Mouse (Mus musculus): ENCODE results near the gene Arhgef26. TPM values are rescaled to one million over a fixed set of nuclear protein-coding genes. Genes with fewer than 3 reads are reported as not detected.

Arhgef26 gene
- polyA plus RNA-seq, 1 experiment = not detected

- H3K27ac ChIP-seq (ENCODE audit: insufficient read depth, low read depth, low read length) = 0 out of 2 replicates have a peak overlapping the region, but pooled peaks have one; percentile 38
- WGBS = 12% methylated on average over 3 of the region's 3 CpGs
- TF ChIP-seq CTCF (IDR thresholded peaks at IDR 0.05; ENCODE audit: insufficient read depth, low read depth, low read length) (no peak), POLR2A (IDR thresholded peaks at IDR 0.05; ENCODE audit: insufficient read depth, low read depth, low read length) (no peak)
- no peaks in the 10 kb centered on the region for H3K4me1 ChIP-seq (ENCODE audit: control insufficient read depth, insufficient read depth, low read length)
- H3K4me3 ChIP-seq (ENCODE audit: insufficient read depth, low read depth, low read length) = no peak overlapping the region
These were observed 116.0 kb downstream of the Arhgef26 start for GRCm38 (mm10) chr3:62454096-62454495.

DNA sequence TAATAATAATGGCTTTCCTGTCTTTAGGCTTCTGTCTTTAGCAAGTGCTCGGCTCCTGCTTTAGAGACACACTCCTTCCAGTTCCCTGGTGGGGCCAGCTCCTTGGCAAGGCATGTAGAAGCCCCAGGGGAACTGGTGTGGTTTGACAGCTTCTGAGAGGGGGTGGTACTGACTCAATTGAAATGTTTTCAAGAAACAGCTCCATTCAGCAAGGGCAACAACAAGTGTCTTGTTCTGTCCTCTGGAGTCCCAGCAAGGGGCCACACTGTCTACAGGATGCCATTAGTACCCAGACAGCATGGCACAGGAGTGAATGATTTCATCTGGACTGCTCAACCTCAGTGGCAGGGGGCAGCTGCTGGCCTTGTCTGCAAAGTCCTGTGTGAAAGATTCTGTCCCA lies 117.7 kb downstream of the Arhgef26 start:
- 41% methylated on average over 1 of the region's 1 CpGs for WGBS

DNA sequence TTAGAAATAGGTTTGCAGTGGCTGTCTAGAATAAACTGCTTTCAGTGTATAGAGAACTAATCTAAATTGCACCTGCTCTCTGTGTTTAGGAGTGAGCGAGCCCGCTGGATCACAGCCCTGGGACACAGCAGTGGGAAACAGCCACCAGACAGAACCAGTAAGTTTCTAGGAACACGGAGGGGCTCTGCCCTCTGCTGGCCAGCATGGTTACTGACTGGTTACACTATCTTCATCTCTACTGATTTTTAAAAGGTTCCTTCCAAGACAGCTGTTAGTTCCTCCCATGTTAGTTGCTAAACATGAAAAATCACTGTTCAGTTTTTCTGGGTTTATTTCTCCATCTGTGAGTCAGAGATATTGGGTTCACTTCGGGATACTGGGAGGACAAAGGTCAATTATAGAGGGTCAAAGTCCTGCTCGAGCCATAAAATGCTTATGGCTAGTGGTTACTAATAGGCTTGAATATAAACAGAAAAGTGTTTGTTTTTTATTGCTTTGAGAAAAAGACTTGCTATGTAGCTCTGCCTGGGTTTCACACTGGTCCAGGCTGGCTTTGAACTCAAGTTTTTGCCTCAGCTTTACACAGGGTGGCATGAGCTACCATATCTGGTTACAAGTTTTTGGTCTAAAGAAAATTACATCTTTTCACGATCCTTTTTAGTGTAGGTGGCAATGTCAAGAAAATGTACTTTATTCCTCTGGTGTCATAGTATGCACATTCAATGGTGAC lies 120.3 kb downstream of the Arhgef26 start:
- Histone ChIP-seq H3K27ac (ENCODE audit: insufficient read depth, low read depth, low read length) (no peak overlapping the region), H3K4me3 (ENCODE audit: insufficient read depth, low read depth, low read length) (no peak overlapping the region), H3K4me1 (ENCODE audit: control insufficient read depth, insufficient read depth, low read length) (no peaks in the 10 kb centered on the region)
- WGBS = 44% methylated on average over 6 of the region's 6 CpGs
- TF ChIP-seq CTCF (IDR thresholded peaks at IDR 0.05; ENCODE audit: insufficient read depth, low read depth, low read length) (no peak), POLR2A (IDR thresholded peaks at IDR 0.05; ENCODE audit: insufficient read depth, low read depth, low read length) (no peak)

More for the DNA sequence above, 117.7 kb downstream of the Arhgef26 start:
- Histone ChIP-seq H3K4me3 (ENCODE audit: insufficient read depth, low read depth, low read length) (no peak overlapping the region), H3K27ac (ENCODE audit: insufficient read depth, low read depth, low read length) (no peak overlapping the region), H3K4me1 (ENCODE audit: control insufficient read depth, insufficient read depth, low read length) (no peaks in the 10 kb centered on the region)
- TF ChIP-seq POLR2A (IDR thresholded peaks at IDR 0.05; ENCODE audit: insufficient read depth, low read depth, low read length) (no peak), CTCF (IDR thresholded peaks at IDR 0.05; ENCODE audit: insufficient read depth, low read depth, low read length) (no peak)

DNA sequence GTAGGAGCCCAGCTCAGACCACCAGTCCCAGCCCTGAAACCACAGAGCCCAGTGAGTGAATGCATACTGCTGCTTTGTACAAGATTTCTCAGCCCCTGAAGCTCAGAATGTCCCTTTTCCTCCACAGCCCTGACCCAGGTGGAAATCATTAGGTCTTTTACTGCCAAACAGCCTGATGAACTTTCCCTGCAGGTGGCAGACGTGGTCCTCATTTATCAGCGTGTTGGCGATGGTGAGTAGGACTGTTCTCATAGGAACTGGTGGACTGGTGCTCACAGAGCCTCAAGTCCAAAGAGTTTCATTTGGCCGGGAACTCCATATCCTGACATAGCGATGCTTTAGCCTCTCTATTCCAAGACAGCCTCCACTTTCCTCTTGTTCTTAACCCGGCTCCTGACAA lies 121.3 kb downstream of the Arhgef26 start:
- Histone ChIP-seq H3K4me1 (ENCODE audit: control insufficient read depth, insufficient read depth, low read length) (no peaks in the 10 kb centered on the region), H3K4me3 (ENCODE audit: insufficient read depth, low read depth, low read length) (no peak overlapping the region), H3K27ac (ENCODE audit: insufficient read depth, low read depth, low read length) (no peak overlapping the region)
- TF ChIP-seq CTCF (IDR thresholded peaks at IDR 0.05; ENCODE audit: insufficient read depth, low read depth, low read length) = no peak
- no peak for TF ChIP-seq POLR2A (IDR thresholded peaks at IDR 0.05; ENCODE audit: insufficient read depth, low read depth, low read length)
- 81% methylated on average over 6 of the region's 6 CpGs for WGBS

DNA sequence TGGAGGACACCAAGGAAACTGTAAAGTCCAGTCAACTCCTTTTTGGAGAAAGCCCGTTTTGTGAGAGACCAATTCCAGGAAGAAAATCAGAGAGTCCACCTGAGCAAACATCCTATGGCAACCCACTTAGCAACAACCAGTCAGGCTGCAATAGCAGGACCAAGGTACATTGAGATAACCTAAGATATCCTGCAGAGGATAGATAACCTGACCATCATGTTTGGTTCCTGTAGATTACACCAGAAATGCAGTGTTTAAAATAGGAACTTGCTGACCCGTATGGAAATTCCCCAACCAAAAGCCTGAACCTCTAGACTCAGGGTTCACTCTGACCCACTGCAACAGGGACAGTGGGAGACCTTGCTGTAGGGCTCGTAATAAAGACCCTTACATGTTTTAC lies 126.1 kb downstream of the Arhgef26 start:
- TF ChIP-seq CTCF (IDR thresholded peaks at IDR 0.05; ENCODE audit: insufficient read depth, low read depth, low read length) (no peak), POLR2A (IDR thresholded peaks at IDR 0.05; ENCODE audit: insufficient read depth, low read depth, low read length) (no peak)
- 87% methylated on average over 3 of the region's 3 CpGs for WGBS
- no peaks in the 10 kb centered on the region for H3K4me1 ChIP-seq (ENCODE audit: control insufficient read depth, insufficient read depth, low read length)
- no peak overlapping the region for H3K27ac ChIP-seq (ENCODE audit: insufficient read depth, low read depth, low read length)
- no peak overlapping the region for H3K4me3 ChIP-seq (ENCODE audit: insufficient read depth, low read depth, low read length)

DNA sequence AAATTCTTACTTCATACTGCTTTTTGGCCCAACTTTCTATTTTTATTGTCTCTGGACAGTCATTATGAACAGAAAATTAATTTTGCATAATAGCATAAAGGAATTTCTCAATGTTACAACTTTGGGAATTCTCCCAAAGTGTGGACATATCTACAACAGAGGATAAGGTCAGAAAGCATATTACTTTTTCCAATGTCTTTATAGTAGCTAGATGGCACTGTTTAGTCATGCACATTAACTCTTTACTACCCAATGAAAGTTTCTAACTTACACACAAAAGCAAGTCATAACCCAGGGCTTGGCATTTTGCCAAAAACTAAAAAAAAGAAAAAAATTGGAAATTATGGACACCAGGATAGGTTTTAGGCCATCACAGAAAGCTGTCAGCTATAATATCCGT lies 132.0 kb downstream of the Arhgef26 start:
- TF ChIP-seq CTCF (IDR thresholded peaks at IDR 0.05; ENCODE audit: insufficient read depth, low read depth, low read length) (no peak), POLR2A (IDR thresholded peaks at IDR 0.05; ENCODE audit: insufficient read depth, low read depth, low read length) (no peak)
- Histone ChIP-seq H3K4me3 (ENCODE audit: insufficient read depth, low read depth, low read length) (no peak overlapping the region), H3K4me1 (ENCODE audit: control insufficient read depth, insufficient read depth, low read length) (no peaks in the 10 kb centered on the region), H3K27ac (ENCODE audit: insufficient read depth, low read depth, low read length) (no peak overlapping the region)
- 91% methylated on average over 1 of the region's 1 CpGs for WGBS

- no peak for TF ChIP-seq CTCF (IDR thresholded peaks at IDR 0.05; ENCODE audit: insufficient read depth, low read depth, low read length)
- TF ChIP-seq POLR2A (IDR thresholded peaks at IDR 0.05; ENCODE audit: insufficient read depth, low read depth, low read length) = no peak
- Histone ChIP-seq H3K4me3 (ENCODE audit: insufficient read depth, low read depth, low read length) (no peak overlapping the region), H3K4me1 (ENCODE audit: control insufficient read depth, insufficient read depth, low read length) (no peaks in the 10 kb centered on the region), H3K27ac (ENCODE audit: insufficient read depth, low read depth, low read length) (no peak overlapping the region)
- 97% methylated on average over 2 of the region's 2 CpGs for WGBS
These were observed 146.2 kb downstream of the Arhgef26 start for GRCm38 (mm10) chr3:62484340-62484739.

GRCm38 (mm10) chr3:62492568-62492967 lies 154.4 kb downstream of the Arhgef26 start:
- no peaks in the 10 kb centered on the region for H3K4me1 ChIP-seq (ENCODE audit: control insufficient read depth, insufficient read depth, low read length)
- H3K4me3 ChIP-seq (ENCODE audit: insufficient read depth, low read depth, low read length) = no peak overlapping the region
- no peak overlapping the region for H3K27ac ChIP-seq (ENCODE audit: insufficient read depth, low read depth, low read length)
- 57% methylated on average over 6 of the region's 6 CpGs for WGBS
- TF ChIP-seq POLR2A (IDR thresholded peaks at IDR 0.05; ENCODE audit: insufficient read depth, low read depth, low read length) = no peak
- no peak for TF ChIP-seq CTCF (IDR thresholded peaks at IDR 0.05; ENCODE audit: insufficient read depth, low read depth, low read length)

- Histone ChIP-seq H3K4me3 (ENCODE audit: insufficient read depth, low read depth, low read length) (no peak overlapping the region), H3K4me1 (ENCODE audit: control insufficient read depth, insufficient read depth, low read length) (no peaks in the 10 kb centered on the region), H3K27ac (ENCODE audit: insufficient read depth, low read depth, low read length) (no peak overlapping the region)
- no peak for TF ChIP-seq CTCF (IDR thresholded peaks at IDR 0.05; ENCODE audit: insufficient read depth, low read depth, low read length)
- TF ChIP-seq POLR2A (IDR thresholded peaks at IDR 0.05; ENCODE audit: insufficient read depth, low read depth, low read length) = no peak
- 52% methylated on average over 4 of the region's 4 CpGs for WGBS
These were observed 161.2 kb downstream of the Arhgef26 start for GRCm38 (mm10) chr3:62499327-62499726.
